Mouse (Mus musculus) heart, adult 8-10 months (tissue): ENCODE results near the gene Hist1h1e. TPM values are rescaled to one million over a fixed set of nuclear protein-coding genes. Genes with fewer than 3 reads are reported as not detected.

ENCODE experiments used
- DNase-seq: peaks from one replicate; pipeline ENCODE4 v3.0.0; 2022; ENCODE audit warnings: low spot score
- total RNA-seq, 4 experiments: library from RNA; stranded (reverse); gene quantifications; 2 replicates each; pipeline ENCODE4 v1.2.4; 2022

Hist1h1e gene
- total RNA-seq = 10 to 100 TPM; 27.4 to 44.8 (median 35.5) TPM

GRCm38 (mm10) chr13:23622175-23622671, at the start of gene Hist1h1e:
TSS of gene Hist1h1e (minus strand) at chr13:23622558.
- DNase-seq = peak; percentile 90

- DNase-seq = no peak
These were observed 40.2 kb upstream of the Hist1h1e start for GRCm38 (mm10) chr13:23662536-23662935.

- DNase-seq = no peak
These were observed 37.4 kb upstream of the Hist1h1e start for GRCm38 (mm10) chr13:23659636-23660366.

GRCm38 (mm10) chr13:23630653-23631052, 8.3 kb upstream of the Hist1h1e start:
- no peak for DNase-seq

GRCm38 (mm10) chr13:23622861-23623450, 598 bp upstream of the Hist1h1e start:
- peak; percentile 42 for DNase-seq

GRCm38 (mm10) chr13:23621532-23622174, 705 bp downstream of the Hist1h1e start:
- peak; percentile 85 for DNase-seq

GRCm38 (mm10) chr13:23620733-23621531, 1.4 kb downstream of the Hist1h1e start, which contains the start of gene Hist1h2be:
TSS of gene Hist1h2be (minus strand) at chr13:23621124.
- peak; percentile 87 for DNase-seq

GRCm38 (mm10) chr13:23620056-23620732, 2.2 kb downstream of the Hist1h1e start:
- DNase-seq = no peak

GRCm38 (mm10) chr13:23611638-23612037, 10.7 kb downstream of the Hist1h1e start:
- DNase-seq = no peak

- DNase-seq = no peak
These were observed 12.0 kb downstream of the Hist1h1e start for GRCm38 (mm10) chr13:23610393-23610792.

- no peak for DNase-seq
These were observed 12.5 kb downstream of the Hist1h1e start for GRCm38 (mm10) chr13:23609844-23610243.

GRCm38 (mm10) chr13:23609209-23609608, 13.1 kb downstream of the Hist1h1e start:
- no peak for DNase-seq

- DNase-seq = no peak
These were observed 17.3 kb downstream of the Hist1h1e start for GRCm38 (mm10) chr13:23605052-23605451.

- DNase-seq = no peak
These were observed 17.9 kb downstream of the Hist1h1e start for GRCm38 (mm10) chr13:23604452-23604851.

GRCm38 (mm10) chr13:23603182-23603699, 19.1 kb downstream of the Hist1h1e start:
- no peak for DNase-seq

GRCm38 (mm10) chr13:23597957-23598356, 24.4 kb downstream of the Hist1h1e start:
- DNase-seq = peak; percentile 79

- DNase-seq = no peak
These were observed 26.6 kb downstream of the Hist1h1e start for GRCm38 (mm10) chr13:23595622-23596372.

- DNase-seq = no peak
These were observed 27.2 kb downstream of the Hist1h1e start for GRCm38 (mm10) chr13:23595185-23595584.

- DNase-seq = no peak
These were observed 29.1 kb downstream of the Hist1h1e start for GRCm38 (mm10) chr13:23593051-23593770.
